Mouse (Mus musculus) frontal cortex, adult (tissue): ENCODE data around the gene Sik2.
A peak's percentile ranks its signal among the peaks of the same experiment; 100 is the strongest.

Experiments used
- ATAC-seq: cut with Nextera tagmentation; 2 replicates; pipeline ENCODE4 v1.9.2; 2017; ENCODE audit warnings: mild to moderate bottlenecking, moderate library complexity, mixed read lengths; ENCODE audit not compliant: low TSS enrichment

Gene Sik2

GRCm38 (mm10) chr9:51008841-51009655, at the start of gene Sik2:
TSS of gene Sik2 (minus strand) at chr9:51009073.
- ATAC-seq, result peak; percentile 89

GRCm38 (mm10) chr9:51056360-51057324, 47.8 kb upstream of the Sik2 start:
- ATAC-seq, result 0 out of 2 replicates have a peak, but pooled peaks have one; percentile 51

- no peak for ATAC-seq
Observed at GRCm38 (mm10) chr9:51052180-51052579, 43.3 kb upstream of the Sik2 start.

DNA sequence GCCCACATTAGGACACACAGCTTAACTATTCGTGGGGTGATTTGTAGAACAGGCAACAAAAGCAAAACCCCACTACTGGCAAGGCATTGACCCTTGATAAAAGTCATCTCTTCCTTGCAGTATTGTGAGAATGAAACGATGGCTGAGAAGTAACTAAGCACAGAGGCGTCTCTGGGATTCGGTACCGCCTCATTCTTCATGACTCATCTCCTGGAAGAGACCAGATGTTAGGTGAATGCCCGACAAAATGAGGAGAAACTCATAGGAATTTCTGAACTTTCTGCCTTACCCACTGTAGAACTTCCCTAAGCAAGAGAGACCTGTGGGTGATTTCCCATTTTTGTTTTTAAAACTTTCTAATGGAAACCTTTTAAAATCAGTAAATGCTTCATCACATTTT, 33.3 kb upstream of the Sik2 start:
- peak; percentile 57; the same call in 1 of the 2 replicates for ATAC-seq

GRCm38 (mm10) chr9:51041491-51041980, 32.7 kb upstream of the Sik2 start:
- ATAC-seq, result no peak

GRCm38 (mm10) chr9:51032785-51033529, 24.1 kb upstream of the Sik2 start:
- no peak for ATAC-seq

DNA sequence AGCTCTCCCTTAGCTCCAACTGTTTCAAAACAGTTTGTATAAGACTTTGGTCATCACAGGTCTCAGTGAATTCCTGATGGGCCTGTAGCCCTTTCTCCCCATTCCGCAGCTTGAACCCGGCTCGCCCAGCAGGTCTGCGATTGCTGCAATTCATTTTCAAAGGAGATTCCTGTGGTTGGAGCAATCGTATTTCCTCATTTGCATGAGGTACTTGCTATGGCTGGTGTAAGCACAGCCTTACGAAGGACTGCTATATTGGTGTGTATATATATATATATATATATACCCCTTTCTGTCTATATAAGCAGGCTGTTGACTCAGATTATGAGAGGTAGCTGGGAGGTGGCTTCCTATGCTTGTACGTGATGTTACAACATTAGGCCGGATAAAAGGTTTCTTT, 23.4 kb upstream of the Sik2 start:
- no peak for ATAC-seq

DNA sequence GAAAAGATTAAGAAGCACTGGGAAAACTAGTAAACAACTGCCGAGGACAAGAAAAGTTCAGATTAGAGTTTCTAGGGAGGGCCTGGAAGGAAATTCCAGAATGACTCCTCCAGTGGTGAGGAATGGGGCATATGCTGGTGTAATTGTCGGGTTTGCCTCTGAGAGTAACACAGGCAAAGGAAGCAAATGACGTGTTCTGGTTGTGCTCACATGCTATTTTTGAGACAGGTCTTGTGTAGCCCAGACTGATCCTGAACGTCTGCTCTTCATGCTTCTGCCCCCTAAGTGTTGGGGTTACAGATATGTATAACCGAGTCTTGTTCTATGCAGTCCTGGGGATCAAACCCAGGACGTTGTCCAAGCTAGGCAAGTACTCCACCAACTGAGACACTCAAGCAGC, 22.7 kb upstream of the Sik2 start:
- ATAC-seq, result no peak

GRCm38 (mm10) chr9:51030147-51030546, 21.3 kb upstream of the Sik2 start:
- ATAC-seq, result no peak

DNA sequence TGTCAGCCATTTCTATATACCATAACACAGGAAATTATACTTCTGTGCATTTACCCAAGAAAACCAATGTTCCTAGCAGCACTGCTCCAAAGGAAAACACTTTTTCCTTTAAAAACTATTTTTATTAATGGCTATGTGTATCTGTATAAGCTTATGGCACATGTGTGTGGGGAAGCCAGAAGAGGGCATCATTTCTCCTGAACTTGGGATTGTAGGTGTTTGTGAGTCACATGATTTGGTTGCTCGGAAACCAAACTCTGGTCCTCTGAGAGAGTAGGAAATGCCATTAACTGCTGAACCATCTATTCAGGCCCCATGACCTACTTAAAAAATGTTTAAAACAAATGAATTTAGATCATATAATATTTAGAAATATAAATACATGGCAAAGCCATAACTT, 18.1 kb upstream of the Sik2 start:
- ATAC-seq, result no peak

DNA sequence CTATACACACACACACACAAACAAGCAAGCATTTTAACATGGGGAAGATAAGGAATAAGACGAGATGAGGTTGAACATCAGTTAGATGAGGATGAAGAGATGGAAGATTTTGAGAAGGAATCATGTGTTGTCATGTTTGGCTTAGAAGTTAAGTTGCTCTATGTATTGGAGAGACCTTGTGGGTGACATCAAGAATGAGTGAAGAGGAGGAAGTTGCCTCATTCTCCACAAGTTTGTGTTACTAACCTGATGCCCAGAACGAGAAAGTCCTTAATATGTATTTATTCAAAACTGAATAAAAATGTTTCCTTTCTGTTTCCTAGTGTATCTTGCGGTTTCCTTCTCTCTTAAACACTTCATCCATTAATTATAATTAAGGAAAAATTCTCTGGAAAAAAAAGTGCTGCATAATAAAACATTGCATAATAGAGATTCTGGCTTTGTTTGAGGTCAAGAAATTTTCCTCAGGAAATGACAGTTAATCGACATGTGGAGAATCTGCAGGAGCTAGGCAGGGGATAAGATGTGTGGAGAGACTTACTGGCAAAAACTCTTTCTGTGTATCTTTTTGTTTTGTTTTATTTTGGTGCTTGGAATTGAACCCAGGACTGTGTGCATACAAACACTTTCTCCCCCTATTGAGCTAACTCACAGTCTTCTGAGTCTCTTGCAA, 12.4 kb upstream of the Sik2 start:
- no peak for ATAC-seq

DNA sequence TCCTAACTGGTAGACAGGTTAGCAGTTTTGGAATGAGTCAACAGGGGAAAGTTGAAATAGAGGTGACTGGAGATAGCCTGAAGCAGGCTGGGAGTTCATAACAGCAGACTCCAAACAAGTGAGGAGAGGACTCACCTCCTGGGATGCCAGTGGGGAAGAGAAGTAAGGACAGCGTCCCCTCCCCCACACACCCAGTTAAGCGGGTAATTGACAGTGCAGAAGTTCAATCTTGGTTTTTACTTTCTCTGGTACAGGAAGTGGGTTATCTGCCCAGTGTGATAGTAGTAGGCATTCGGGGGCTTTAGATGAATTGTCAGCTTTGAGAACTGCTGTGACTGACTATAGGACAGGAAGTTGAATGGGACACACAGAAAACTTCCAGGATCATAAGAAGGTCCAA, 11.5 kb upstream of the Sik2 start:
- no peak for ATAC-seq

DNA sequence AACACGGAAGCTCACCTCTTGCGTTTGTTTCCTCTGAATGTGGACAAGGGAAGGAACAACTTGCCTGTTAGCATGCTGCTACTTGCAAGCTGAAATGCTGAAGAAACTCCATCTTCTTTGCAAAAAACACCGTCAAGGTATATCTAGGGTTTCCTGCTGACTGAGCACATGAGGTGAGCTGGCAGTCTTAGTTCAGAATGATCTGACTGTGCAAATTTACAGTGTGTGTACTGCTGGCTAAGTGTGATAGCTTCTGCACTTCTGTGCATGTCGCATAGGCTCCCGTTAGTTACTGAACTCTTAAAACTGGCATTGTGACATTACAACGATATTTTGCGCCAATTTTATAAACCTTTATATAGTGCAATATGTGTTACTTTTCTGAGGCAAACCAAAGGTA, 10.8 kb upstream of the Sik2 start:
- no peak for ATAC-seq

- ATAC-seq, result no peak
Observed at GRCm38 (mm10) chr9:51015732-51016131, 6.9 kb upstream of the Sik2 start.

DNA sequence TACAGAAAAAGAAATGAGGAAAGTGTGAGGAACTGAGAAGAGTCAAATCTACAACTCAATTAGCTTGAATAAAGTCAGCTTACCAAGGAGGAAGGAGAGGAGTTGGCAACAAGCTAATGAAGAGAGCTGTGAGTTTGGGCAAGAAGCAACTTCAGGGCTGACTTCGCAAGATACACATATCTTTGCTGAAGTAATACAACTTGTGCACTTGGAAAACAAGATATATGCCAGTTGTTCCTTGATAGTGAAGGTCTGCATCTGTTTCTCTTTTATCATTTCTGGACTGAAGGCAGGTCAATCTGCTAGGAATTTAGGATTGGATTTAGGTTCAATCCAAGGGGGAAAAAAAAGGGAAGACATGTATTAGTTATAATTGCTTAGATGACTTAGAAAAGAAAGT, 4.8 kb upstream of the Sik2 start:
- no peak for ATAC-seq

GRCm38 (mm10) chr9:51009656-51009950, 730 bp upstream of the Sik2 start:
- ATAC-seq, result no peak

DNA sequence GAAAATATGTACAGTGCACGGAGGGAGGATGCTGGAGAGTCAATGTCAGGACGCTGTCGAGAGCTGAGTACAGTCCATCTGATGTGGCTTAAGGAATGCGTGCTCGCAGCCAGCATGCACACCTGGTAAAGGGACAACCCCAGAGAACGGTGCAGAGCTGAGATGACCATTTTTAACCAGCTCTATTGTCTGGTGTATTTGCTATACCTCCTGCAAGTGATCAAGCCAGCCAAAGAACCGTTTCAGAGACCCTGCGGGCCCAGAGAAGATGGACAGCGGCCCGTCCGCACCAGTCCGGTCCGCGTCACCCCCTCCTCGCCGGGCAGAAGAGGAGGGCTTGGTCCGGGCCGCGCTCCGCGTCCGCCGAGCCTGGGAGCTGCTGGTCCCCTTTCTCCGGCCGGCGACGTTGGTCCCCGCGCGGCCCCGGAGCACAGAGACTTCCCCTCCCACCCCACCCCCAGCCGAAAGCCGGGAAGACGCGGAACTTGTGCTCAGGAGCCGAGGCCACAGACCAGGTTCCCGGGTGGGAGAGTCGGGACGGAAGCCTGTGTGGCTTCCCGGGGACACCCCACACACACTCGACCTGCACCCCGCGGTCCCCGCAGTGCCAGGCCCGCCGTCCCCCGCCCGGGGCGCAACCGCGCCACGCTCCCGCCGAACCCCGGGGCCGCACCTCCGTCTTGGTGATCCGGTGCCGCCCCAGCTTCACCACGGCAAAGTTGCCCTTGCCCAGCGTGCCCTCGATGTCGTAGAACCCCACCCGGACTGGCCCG, 619 bp downstream of the Sik2 start:
- ATAC-seq, result peak; percentile 48

GRCm38 (mm10) chr9:51007726-51008067, 1.2 kb downstream of the Sik2 start:
- no peak for ATAC-seq

DNA sequence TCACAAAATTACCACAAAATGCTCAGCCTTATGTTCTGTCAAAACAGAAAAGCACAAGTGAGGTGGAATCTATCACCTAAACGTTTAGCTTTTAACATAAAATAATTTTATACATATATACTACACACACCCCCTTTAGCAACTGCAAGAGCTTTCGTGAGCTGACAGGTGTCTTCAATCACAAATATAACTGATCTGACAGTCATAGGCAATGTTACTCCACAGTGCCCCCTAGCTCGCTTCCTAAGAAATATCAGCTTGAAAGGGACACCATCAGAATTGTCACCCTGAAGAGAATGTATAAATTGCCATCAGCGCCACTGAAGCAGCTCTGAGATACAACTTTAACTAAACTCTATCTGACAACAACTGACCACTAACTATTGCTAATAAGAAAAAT, 2.0 kb downstream of the Sik2 start:
- ATAC-seq, result no peak

DNA sequence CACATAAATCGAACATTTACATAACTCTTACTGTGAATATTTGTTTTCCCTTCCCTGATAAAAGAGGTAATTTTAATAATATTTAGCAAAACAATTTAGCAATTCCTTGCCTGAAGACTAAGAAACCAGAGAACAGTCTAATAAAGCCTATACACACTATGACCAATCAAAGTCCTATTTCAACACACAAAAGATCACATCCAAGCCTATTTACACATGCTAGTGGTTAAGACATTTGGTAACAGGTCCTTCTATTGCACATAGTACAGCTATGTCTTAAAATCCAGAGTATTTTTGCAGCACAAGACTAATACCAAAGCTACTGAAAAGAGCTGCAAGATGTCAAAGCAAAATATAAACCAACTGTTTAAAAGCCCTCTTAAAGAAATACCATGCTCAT, 4.8 kb downstream of the Sik2 start:
- no peak for ATAC-seq

GRCm38 (mm10) chr9:50986677-50987076, 22.2 kb downstream of the Sik2 start:
- ATAC-seq, result no peak
